Mouse (Mus musculus) small intestine, adult 2 months (tissue): ENCODE measurements around the gene Ephb1.

Experiments used
- CTCF ChIP-seq: fragments of 200-500 bp; IDR thresholded peaks from 2 replicates; pipeline ENCODE4 v1.5.1; 2012; ENCODE audit warnings: low read depth, mild to moderate bottlenecking, control low read depth, inconsistent platforms, low read length, moderate library complexity, mixed read lengths; ENCODE audit not compliant: insufficient replicate concordance, insufficient read length; ENCODE audit errors: extremely low read depth
- POLR2A ChIP-seq: fragments of 200-500 bp; IDR thresholded peaks from 2 replicates; pipeline ENCODE4 v1.6.1; 2012; ENCODE audit warnings: low read depth, mild to moderate bottlenecking, control low read depth, inconsistent platforms, low read length, moderate library complexity

DNA sequence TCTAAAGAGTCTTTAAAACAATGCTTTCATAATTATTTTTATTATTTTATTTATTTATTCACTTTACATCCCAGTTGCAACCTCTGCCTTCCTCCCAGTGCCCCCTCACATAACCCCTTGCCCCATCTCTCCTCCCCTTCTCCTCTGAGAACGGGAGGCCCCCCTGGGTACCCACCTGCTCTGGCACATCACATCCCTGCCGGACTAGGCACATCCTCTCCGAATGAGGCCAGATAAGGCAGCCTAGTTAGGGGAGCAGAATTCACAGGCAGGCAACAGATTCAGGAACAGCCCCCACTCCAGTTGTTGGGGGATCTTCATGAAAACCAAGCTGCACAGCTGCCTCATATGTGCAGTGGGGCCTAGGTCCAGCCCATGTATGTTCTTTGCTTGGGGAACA lies 17.4 kb upstream of the Ephb1 start:
- TF ChIP-seq CTCF (no peak), POLR2A (no peak)
